Mouse (Mus musculus): ENCODE data around the gene Abcc3. TPM values are rescaled to one million over a fixed set of nuclear protein-coding genes. Genes with fewer than 3 reads are reported as not detected.
A peak's percentile ranks its signal among the peaks of the same experiment; 100 is the strongest.
"Not testable (repeated sequence)": the region's sequence is repeated elsewhere in the genome, so short reads cannot be mapped to it uniquely, and the experiment has no call there.

Gene Abcc3
- polyA plus RNA-seq, 1 experiment, result 0.64 TPM

- peaks cover 15% of the 10 kb centered on the region for H3K4me1 ChIP-seq (ENCODE audit: control insufficient read depth, insufficient read depth, low read length)
- H3K4me3 ChIP-seq (replicated peaks; ENCODE audit: insufficient read depth, low read depth, low read length), result no peak overlapping the region
- H3K27me3 ChIP-seq (ENCODE audit: control insufficient read depth, insufficient read depth, low read length), result no peaks in the 10 kb centered on the region
- WGBS, result 71% methylated on average over 2 of the region's 2 CpGs
- no peak for DNase-seq
- no peak for TF ChIP-seq CTCF (IDR thresholded peaks at IDR 0.05; ENCODE audit: borderline replicate concordance, insufficient read depth, low read depth, low read length)
- TF ChIP-seq POLR2A (IDR thresholded peaks at IDR 0.05; ENCODE audit: borderline replicate concordance, insufficient read depth, low read length), result no peak
- H3K27ac ChIP-seq (ENCODE audit: insufficient read depth, low read length), result no peak overlapping the region
Measured at GRCm38 (mm10) chr11:94412562-94412961, 19.8 kb upstream of the Abcc3 start.

- no peak overlapping the region for H3K27ac ChIP-seq (ENCODE audit: insufficient read depth, low read length)
- no peak for DNase-seq
- WGBS, result 74% methylated on average over 11 of the region's 11 CpGs
- H3K27me3 ChIP-seq (ENCODE audit: control insufficient read depth, insufficient read depth, low read length), result no peaks in the 10 kb centered on the region
- peaks cover 7% of the 10 kb centered on the region for H3K4me1 ChIP-seq (ENCODE audit: control insufficient read depth, insufficient read depth, low read length)
- TF ChIP-seq CTCF (IDR thresholded peaks at IDR 0.05; ENCODE audit: borderline replicate concordance, insufficient read depth, low read depth, low read length) (no peak), POLR2A (IDR thresholded peaks at IDR 0.05; ENCODE audit: borderline replicate concordance, insufficient read depth, low read length) (no peak)
- H3K4me3 ChIP-seq (replicated peaks; ENCODE audit: insufficient read depth, low read depth, low read length), result no peak overlapping the region
Measured at GRCm38 (mm10) chr11:94407803-94408321, 15.1 kb upstream of the Abcc3 start.

GRCm38 (mm10) chr11:94405348-94405747 is 12.6 kb upstream of the Abcc3 start:
- no peak overlapping the region for H3K4me3 ChIP-seq (replicated peaks; ENCODE audit: insufficient read depth, low read depth, low read length)
- WGBS, result 60% methylated on average over 6 of the region's 6 CpGs
- no peak overlapping the region for H3K27ac ChIP-seq (ENCODE audit: insufficient read depth, low read length)
- H3K27me3 ChIP-seq (ENCODE audit: control insufficient read depth, insufficient read depth, low read length), result no peaks in the 10 kb centered on the region
- DNase-seq, result no peak
- TF ChIP-seq POLR2A (IDR thresholded peaks at IDR 0.05; ENCODE audit: borderline replicate concordance, insufficient read depth, low read length) (no peak), CTCF (IDR thresholded peaks at IDR 0.05; ENCODE audit: borderline replicate concordance, insufficient read depth, low read depth, low read length) (no peak)
- H3K4me1 ChIP-seq (ENCODE audit: control insufficient read depth, insufficient read depth, low read length), result peaks cover 6% of the 10 kb centered on the region; the same call in 1 of the 2 replicates

- peaks cover 6% of the 10 kb centered on the region; the same call in 1 of the 2 replicates for H3K4me1 ChIP-seq (ENCODE audit: control insufficient read depth, insufficient read depth, low read length)
- H3K27me3 ChIP-seq (ENCODE audit: control insufficient read depth, insufficient read depth, low read length), result no peaks in the 10 kb centered on the region
- 18% methylated on average over 11 of the region's 11 CpGs for WGBS
- no peak overlapping the region for H3K27ac ChIP-seq (ENCODE audit: insufficient read depth, low read length)
- no peak for TF ChIP-seq POLR2A (IDR thresholded peaks at IDR 0.05; ENCODE audit: borderline replicate concordance, insufficient read depth, low read length)
- peak; percentile 97 for TF ChIP-seq CTCF (IDR thresholded peaks at IDR 0.05; ENCODE audit: borderline replicate concordance, insufficient read depth, low read depth, low read length)
- DNase-seq, result peak; percentile 84 to 95
- H3K4me3 ChIP-seq (replicated peaks; ENCODE audit: insufficient read depth, low read depth, low read length), result no peak overlapping the region
Measured at GRCm38 (mm10) chr11:94404641-94405260, 12.0 kb upstream of the Abcc3 start.

GRCm38 (mm10) chr11:94404178-94404577 is 11.4 kb upstream of the Abcc3 start:
- Histone ChIP-seq H3K27me3 (ENCODE audit: control insufficient read depth, insufficient read depth, low read length) (no peaks in the 10 kb centered on the region), H3K4me3 (replicated peaks; ENCODE audit: insufficient read depth, low read depth, low read length) (no peak overlapping the region), H3K27ac (ENCODE audit: insufficient read depth, low read length) (no peak overlapping the region), H3K4me1 (ENCODE audit: control insufficient read depth, insufficient read depth, low read length) (peaks cover 6% of the 10 kb centered on the region; the same call in 1 of the 2 replicates)
- TF ChIP-seq CTCF (IDR thresholded peaks at IDR 0.05; ENCODE audit: borderline replicate concordance, insufficient read depth, low read depth, low read length) (no peak), POLR2A (IDR thresholded peaks at IDR 0.05; ENCODE audit: borderline replicate concordance, insufficient read depth, low read length) (no peak)
- 41% methylated on average over 5 of the region's 5 CpGs for WGBS
- no peak for DNase-seq

- H3K27ac ChIP-seq (ENCODE audit: insufficient read depth, low read length), result no peak overlapping the region
- DNase-seq, result no peak
- TF ChIP-seq CTCF (IDR thresholded peaks at IDR 0.05; ENCODE audit: borderline replicate concordance, insufficient read depth, low read depth, low read length) (no peak), POLR2A (IDR thresholded peaks at IDR 0.05; ENCODE audit: borderline replicate concordance, insufficient read depth, low read length) (no peak)
- no peaks in the 10 kb centered on the region for H3K27me3 ChIP-seq (ENCODE audit: control insufficient read depth, insufficient read depth, low read length)
- H3K4me3 ChIP-seq (replicated peaks; ENCODE audit: insufficient read depth, low read depth, low read length), result no peak overlapping the region
- WGBS, result 80% methylated on average over 10 of the region's 10 CpGs
- peaks cover 6% of the 10 kb centered on the region; the same call in 1 of the 2 replicates for H3K4me1 ChIP-seq (ENCODE audit: control insufficient read depth, insufficient read depth, low read length)
Measured at GRCm38 (mm10) chr11:94403757-94404156, 11.0 kb upstream of the Abcc3 start.

GRCm38 (mm10) chr11:94402731-94403130 is 9.9 kb upstream of the Abcc3 start:
- Histone ChIP-seq H3K27me3 (ENCODE audit: control insufficient read depth, insufficient read depth, low read length) (no peaks in the 10 kb centered on the region), H3K27ac (ENCODE audit: insufficient read depth, low read length) (no peak overlapping the region), H3K4me3 (replicated peaks; ENCODE audit: insufficient read depth, low read depth, low read length) (no peak overlapping the region), H3K4me1 (ENCODE audit: control insufficient read depth, insufficient read depth, low read length) (peaks cover 6% of the 10 kb centered on the region; the same call in 1 of the 2 replicates)
- TF ChIP-seq CTCF (IDR thresholded peaks at IDR 0.05; ENCODE audit: borderline replicate concordance, insufficient read depth, low read depth, low read length), result no peak
- TF ChIP-seq POLR2A (IDR thresholded peaks at IDR 0.05; ENCODE audit: borderline replicate concordance, insufficient read depth, low read length), result no peak
- DNase-seq, result no peak
- 95% methylated on average over 5 of the region's 5 CpGs for WGBS

- not testable (repeated sequence) for H3K27me3 ChIP-seq (ENCODE audit: control insufficient read depth, insufficient read depth, low read length); H3K4me1 ChIP-seq (ENCODE audit: control insufficient read depth, insufficient read depth, low read length); H3K4me3 ChIP-seq (replicated peaks; ENCODE audit: insufficient read depth, low read depth, low read length); H3K27ac ChIP-seq (ENCODE audit: insufficient read depth, low read length); DNase-seq
- WGBS, result 93% methylated on average over 4 of the region's 4 CpGs
Measured at GRCm38 (mm10) chr11:94402029-94402428, 9.2 kb upstream of the Abcc3 start.
